Mouse (Mus musculus): ENCODE results near the gene Bmi1.

Gene Bmi1

DNA sequence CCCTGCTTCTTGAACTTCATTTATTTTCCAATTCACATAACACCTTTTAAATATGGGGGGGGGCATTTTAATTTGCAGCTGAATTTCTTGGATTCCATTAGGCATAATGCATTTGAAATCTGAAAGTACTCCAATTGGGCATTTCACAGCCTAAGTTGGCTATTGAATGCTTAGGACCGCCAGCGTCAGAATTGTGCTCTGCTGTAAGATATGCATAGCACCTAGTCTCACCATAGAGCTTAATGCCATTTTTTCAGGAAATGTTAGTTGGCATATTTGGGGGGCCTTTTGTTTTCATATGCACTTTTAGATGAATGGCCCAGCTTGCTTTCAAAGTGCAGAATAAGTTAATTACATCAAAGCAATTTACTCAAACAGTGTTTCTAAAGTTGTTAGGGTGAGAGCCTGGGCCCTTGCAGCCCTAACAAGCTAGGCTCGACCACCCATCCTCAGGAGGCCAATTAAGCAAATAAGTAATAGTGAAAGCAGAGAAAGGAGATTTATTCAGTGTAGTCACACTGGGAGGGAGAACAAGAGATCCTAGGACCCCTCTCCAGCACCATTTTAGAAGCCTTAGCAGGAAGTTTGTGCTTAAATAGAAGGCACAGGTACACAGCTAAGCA, 45.5 kb downstream of the Bmi1 start:
- no peaks in the 10 kb centered on the region for H3K27me3 ChIP-seq (ENCODE audit: insufficient read depth, low read length)
- H3K36me3 ChIP-seq (ENCODE audit: insufficient read depth, low read length) = no peaks in the 10 kb centered on the region
- no peak overlapping the region for H3K4me3 ChIP-seq (replicated peaks; ENCODE audit: low read length)
- no peaks in the 10 kb centered on the region for H3K4me1 ChIP-seq (replicated peaks; ENCODE audit: low read depth, low read length)
- no peaks in the 10 kb centered on the region for H3K9me3 ChIP-seq (ENCODE audit: low read length)
- TF ChIP-seq POU5F1 (IDR thresholded peaks at IDR 0.05; ENCODE audit: borderline replicate concordance, low read length) = no peak
- no peak for TF ChIP-seq CTCF (conservative IDR thresholded peaks at IDR 0.05; ENCODE audit: low read length)
- TF ChIP-seq NANOG (IDR thresholded peaks at IDR 0.05; ENCODE audit: borderline replicate concordance, low read length) = no peak

DNA sequence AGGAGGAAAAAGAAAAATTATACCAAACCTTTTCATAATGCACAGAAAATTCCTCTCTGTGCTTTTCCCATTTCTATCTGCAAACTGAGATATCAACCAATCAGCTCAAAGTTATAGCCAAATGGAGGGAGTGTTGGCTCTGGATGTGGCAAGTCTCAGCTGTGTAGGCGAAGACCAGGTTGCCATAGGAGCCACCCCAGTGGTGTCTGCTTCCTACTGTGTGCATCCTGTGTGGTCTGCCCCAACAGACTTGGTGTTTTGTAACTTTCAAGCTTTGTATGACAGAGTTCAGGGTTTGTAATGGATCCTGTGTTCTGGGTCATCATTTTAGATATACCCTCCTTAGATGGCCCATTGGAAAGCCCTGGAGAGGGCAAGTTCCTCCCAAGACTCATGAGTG, 47.6 kb downstream of the Bmi1 start:
- Histone ChIP-seq H3K27me3 (ENCODE audit: insufficient read depth, low read length) (no peaks in the 10 kb centered on the region), H3K4me3 (replicated peaks; ENCODE audit: low read length) (no peak overlapping the region)
- TF ChIP-seq NANOG (IDR thresholded peaks at IDR 0.05; ENCODE audit: borderline replicate concordance, low read length) = no peak

DNA sequence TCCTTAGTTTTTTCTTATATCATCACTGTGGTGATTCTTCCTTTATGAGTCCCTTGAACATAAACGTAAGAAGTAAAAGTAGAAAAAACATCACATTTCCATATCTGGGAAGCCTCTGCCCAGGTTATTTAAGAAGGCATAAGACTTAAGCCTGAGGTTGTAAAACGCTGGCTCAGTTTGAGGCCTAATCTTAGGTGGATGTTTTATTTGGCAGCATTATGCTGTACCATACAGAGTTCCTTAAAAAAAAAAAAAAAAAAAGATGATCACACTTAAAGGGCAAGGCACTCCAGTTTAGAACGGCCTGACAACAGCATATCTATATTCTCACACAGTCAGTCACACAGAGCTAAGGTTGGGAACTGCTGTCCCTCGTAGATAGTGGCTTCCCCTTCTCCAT, 49.1 kb downstream of the Bmi1 start:
- Histone ChIP-seq H3K9me3 (ENCODE audit: low read length) (no peaks in the 10 kb centered on the region), H3K4me1 (replicated peaks; ENCODE audit: low read depth, low read length) (no peaks in the 10 kb centered on the region), H3K4me3 (replicated peaks; ENCODE audit: low read length) (no peak overlapping the region), H3K36me3 (ENCODE audit: insufficient read depth, low read length) (no peaks in the 10 kb centered on the region), H3K27me3 (ENCODE audit: insufficient read depth, low read length) (no peaks in the 10 kb centered on the region)
- TF ChIP-seq POU5F1 (IDR thresholded peaks at IDR 0.05; ENCODE audit: borderline replicate concordance, low read length) = no peak
- TF ChIP-seq NANOG (IDR thresholded peaks at IDR 0.05; ENCODE audit: borderline replicate concordance, low read length) = no peak
- no peak for TF ChIP-seq CTCF (conservative IDR thresholded peaks at IDR 0.05; ENCODE audit: low read length)

More for the DNA sequence above, 47.6 kb downstream of the Bmi1 start:
- Histone ChIP-seq H3K36me3 (ENCODE audit: insufficient read depth, low read length) (no peaks in the 10 kb centered on the region), H3K4me1 (replicated peaks; ENCODE audit: low read depth, low read length) (no peaks in the 10 kb centered on the region), H3K9me3 (ENCODE audit: low read length) (no peaks in the 10 kb centered on the region)

DNA sequence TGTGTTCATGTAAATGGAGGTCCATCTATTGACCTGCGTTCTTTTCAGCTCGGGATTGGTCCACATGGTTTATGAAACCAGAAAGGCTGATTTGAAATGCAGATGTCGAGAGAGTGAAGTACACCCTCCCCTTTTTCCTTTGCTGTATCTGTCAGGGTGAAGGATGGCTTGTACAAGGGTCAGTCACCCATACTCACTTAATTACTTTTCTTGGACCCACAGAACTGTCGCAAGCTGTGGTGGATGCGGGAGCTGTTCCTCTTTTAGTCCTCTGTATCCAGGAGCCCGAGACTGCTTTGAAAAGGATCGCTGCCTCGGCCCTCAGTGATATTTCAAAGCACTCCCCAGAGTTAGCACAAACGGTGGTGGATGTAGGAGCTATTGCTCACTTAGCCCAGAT, 54.9 kb downstream of the Bmi1 start:
- no peaks in the 10 kb centered on the region for H3K9me3 ChIP-seq (ENCODE audit: low read length)
- H3K4me1 ChIP-seq (replicated peaks; ENCODE audit: low read depth, low read length) = no peaks in the 10 kb centered on the region
- H3K27me3 ChIP-seq (ENCODE audit: insufficient read depth, low read length) = 0 out of 2 replicates have a peak, but pooled peaks cover 3% of the 10 kb centered on the region
- H3K4me3 ChIP-seq (replicated peaks; ENCODE audit: low read length) = no peak overlapping the region
- H3K36me3 ChIP-seq (ENCODE audit: insufficient read depth, low read length) = no peaks in the 10 kb centered on the region
- TF ChIP-seq NANOG (IDR thresholded peaks at IDR 0.05; ENCODE audit: borderline replicate concordance, low read length) (no peak), CTCF (conservative IDR thresholded peaks at IDR 0.05; ENCODE audit: low read length) (no peak), POU5F1 (IDR thresholded peaks at IDR 0.05; ENCODE audit: borderline replicate concordance, low read length) (no peak)

DNA sequence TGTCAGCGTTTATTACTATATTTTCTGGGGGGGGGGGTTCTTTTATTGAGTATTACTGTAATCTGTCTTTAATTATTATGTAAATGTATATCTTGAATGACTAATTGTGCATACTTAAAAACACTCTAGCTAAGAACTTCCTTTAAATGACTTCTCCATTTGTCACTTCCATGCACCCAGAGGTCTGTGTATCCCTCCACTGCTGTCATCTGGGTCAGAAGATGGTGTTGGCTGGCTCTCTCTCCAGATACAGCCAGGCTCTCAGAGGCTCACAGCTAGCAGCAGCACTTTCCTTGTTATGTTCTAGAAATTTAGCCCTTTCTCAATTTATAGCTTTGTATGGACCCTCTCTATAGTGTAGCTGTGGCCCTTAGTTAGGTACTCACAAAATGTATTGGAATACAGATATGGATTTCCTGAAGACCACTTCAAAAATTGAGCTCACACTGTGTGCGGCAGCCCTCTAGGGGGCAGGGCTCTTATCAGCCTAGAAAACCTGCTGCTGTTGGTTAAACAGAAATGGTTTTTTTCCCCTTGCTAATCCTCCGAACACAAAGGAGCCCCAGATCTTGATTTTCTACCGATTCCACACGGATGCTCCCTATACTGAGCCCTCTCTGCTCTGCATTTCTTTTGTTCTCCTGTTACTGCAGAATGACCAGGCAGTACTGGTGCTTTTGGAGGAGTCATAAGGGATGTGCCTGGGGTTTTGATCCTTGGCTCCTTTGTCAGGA, 57.7 kb downstream of the Bmi1 start:
- TF ChIP-seq CTCF (conservative IDR thresholded peaks at IDR 0.05; ENCODE audit: low read length) = no peak
- TF ChIP-seq POU5F1 (IDR thresholded peaks at IDR 0.05; ENCODE audit: borderline replicate concordance, low read length) = no peak
- no peak for TF ChIP-seq NANOG (IDR thresholded peaks at IDR 0.05; ENCODE audit: borderline replicate concordance, low read length)
- no peaks in the 10 kb centered on the region for H3K36me3 ChIP-seq (ENCODE audit: insufficient read depth, low read length)
- 0 out of 2 replicates have a peak, but pooled peaks cover 3% of the 10 kb centered on the region for H3K27me3 ChIP-seq (ENCODE audit: insufficient read depth, low read length)
- H3K4me1 ChIP-seq (replicated peaks; ENCODE audit: low read depth, low read length) = no peaks in the 10 kb centered on the region
- H3K9me3 ChIP-seq (ENCODE audit: low read length) = no peaks in the 10 kb centered on the region
- H3K4me3 ChIP-seq (replicated peaks; ENCODE audit: low read length) = no peak overlapping the region

Data from E14TG2a.4 (cell line).